Mouse (Mus musculus) cortical plate, adult 2 months (tissue): ENCODE measurements around the gene Pbx2. TPM values are rescaled to one million over a fixed set of nuclear protein-coding genes. Genes with fewer than 3 reads are reported as not detected.

Experiments used
- H3K27ac ChIP-seq: fragments of 200-500 bp; 2 replicates; pipeline ENCODE4 v1.5.1; 2012; ENCODE audit warnings: low read length, control low read depth, inconsistent platforms; ENCODE audit not compliant: insufficient read depth
- H3K4me1 ChIP-seq: fragments of 200-500 bp; 2 replicates; pipeline ENCODE4 v1.6.1; 2011; ENCODE audit warnings: low read length; ENCODE audit not compliant: control insufficient read depth, insufficient read depth
- H3K4me3 ChIP-seq: fragments of 200-500 bp; 2 replicates; pipeline ENCODE4 v1.5.1; 2011; ENCODE audit warnings: mild to moderate bottlenecking, low read length, control low read depth; ENCODE audit not compliant: insufficient read depth
- CTCF ChIP-seq: fragments of 200-500 bp; IDR thresholded peaks from 2 replicates; pipeline ENCODE4 v1.5.1; 2011; ENCODE audit warnings: mild to moderate bottlenecking, control low read depth, low read length; ENCODE audit not compliant: insufficient read depth; ENCODE audit errors: extremely low read depth
- POLR2A ChIP-seq: fragments of 200-500 bp; IDR thresholded peaks from 2 replicates; pipeline ENCODE4 v1.6.1; 2011; ENCODE audit warnings: mild to moderate bottlenecking, low read length, control low read depth; ENCODE audit not compliant: insufficient read depth; ENCODE audit errors: extremely low read depth
- polyA plus RNA-seq: library from polyadenylated mRNA; depleted of rRNA; stranded (reverse); fragments of >200 nt; gene quantifications from 2 replicates; pipeline ENCODE4 v1.2.3, GENCODE M21; 2012

The Pbx2 gene
- polyA plus RNA-seq, 1 experiment = 66.2 TPM

DNA sequence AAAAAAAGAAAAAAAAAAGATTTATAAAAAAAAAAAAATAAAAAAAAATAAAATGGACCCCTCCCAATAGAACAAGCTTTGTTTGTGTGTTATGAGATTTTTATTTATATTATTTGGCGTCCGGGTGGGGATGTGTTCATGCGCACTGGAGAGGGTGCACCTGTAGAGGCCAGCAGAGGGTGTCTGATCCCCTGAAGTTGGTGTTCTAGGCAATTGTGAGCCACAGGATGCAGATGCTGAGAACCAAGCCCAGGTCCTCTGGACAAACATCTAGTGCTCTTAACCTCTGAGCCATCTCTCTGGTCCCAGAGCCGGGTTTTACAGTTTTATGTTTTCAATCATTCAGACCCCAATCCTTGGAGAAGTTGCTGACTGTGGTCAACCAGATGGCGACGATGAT is 30.6 kb upstream of the Pbx2 start:
- no peak overlapping the region for H3K4me3 ChIP-seq
- no peak overlapping the region for H3K27ac ChIP-seq
- TF ChIP-seq CTCF (no peak), POLR2A (no peak)
- no peaks in the 10 kb centered on the region for H3K4me1 ChIP-seq

DNA sequence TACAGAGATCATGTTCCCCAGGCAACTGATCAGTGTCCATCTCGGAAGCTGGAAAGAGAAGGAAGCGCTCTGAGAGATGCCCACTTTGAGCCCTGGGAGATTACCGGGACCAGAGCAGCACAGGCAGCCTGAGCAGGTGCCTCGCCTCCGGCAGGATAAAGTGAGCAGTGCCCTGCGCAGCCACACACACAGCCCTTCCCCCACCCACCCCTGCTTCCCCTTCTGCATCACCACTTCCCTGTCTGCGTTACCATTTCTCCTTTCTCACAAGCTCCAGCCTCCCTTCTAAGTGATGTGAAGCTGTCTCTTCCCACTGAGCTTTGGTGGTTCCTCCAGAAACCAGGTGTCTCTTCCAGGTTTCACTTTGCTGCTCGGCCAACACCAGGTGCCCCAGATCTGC is 29.9 kb upstream of the Pbx2 start:
- Histone ChIP-seq H3K27ac (no peak overlapping the region), H3K4me1 (no peaks in the 10 kb centered on the region), H3K4me3 (no peak overlapping the region)
- TF ChIP-seq POLR2A = no peak
- TF ChIP-seq CTCF = no peak

- no peak for TF ChIP-seq POLR2A
- no peak for TF ChIP-seq CTCF
- Histone ChIP-seq H3K27ac (no peak overlapping the region), H3K4me3 (no peak overlapping the region), H3K4me1 (no peaks in the 10 kb centered on the region)
These were observed 28.5 kb upstream of the Pbx2 start for GRCm38 (mm10) chr17:34562595-34562994.

- TF ChIP-seq CTCF (no peak), POLR2A (no peak)
- H3K27ac ChIP-seq = no peak overlapping the region
These were observed 27.7 kb upstream of the Pbx2 start for GRCm38 (mm10) chr17:34563354-34563753.

DNA sequence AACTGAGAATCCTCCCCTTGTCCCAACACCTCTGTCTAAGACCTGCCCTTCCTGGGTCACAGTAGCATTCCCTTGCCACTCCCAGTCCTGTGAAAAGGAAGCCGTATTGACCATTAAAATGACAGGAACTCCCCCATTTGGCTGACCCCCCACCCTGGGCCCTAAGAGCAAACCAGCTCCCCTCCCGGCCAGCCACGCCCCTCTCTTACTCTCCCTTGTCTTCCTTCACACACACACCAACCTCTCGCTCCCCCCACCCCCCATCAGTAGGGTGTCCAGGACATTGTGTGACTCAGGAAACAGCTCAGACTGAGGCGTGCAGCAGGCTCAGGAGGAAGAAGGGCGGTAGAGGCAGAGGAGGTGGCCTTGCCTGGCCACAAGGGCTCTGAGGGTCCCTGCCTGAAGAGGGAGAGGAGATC is 27.1 kb upstream of the Pbx2 start, which contains the start of gene Notch4:
Gene Notch4, plus strand, starts transcription at position 266 of the 419 bp plus-strand sequence.
- H3K4me1 ChIP-seq = no peaks in the 10 kb centered on the region
- H3K4me3 ChIP-seq = peak within 1 kb of the TSS; percentile 17; the same call in 1 of the 2 replicates
- TF ChIP-seq POLR2A (no peak), CTCF (no peak)
- H3K27ac ChIP-seq = peak within 1 kb of the TSS; percentile 81

More at GRCm38 (mm10) chr17:34563354-34563753, 27.7 kb upstream of the Pbx2 start:
- Histone ChIP-seq H3K4me1 (no peaks in the 10 kb centered on the region), H3K4me3 (no peak overlapping the region)

DNA sequence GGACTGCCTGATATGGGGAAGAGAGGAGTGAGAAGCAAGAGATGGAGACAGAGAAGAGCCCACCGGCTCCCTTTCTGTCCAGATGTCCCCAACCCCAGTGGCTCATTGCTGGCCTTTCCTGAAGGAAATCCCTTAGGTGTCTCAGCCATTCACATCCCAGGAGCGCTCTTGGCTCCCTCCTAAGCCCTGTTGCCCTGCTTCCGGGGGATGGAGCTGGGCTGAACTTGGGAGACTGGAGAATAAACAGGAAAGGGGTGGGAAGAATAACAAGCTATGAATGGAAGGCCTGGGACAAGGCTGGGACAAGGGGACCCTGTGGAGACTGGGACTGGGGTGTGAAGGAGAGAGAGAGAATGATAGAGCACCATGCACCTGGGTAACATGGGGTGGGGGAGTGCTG is 26.3 kb upstream of the Pbx2 start:
- peak overlapping the region; percentile 81 for H3K27ac ChIP-seq
- TF ChIP-seq CTCF (no peak), POLR2A (0 out of 2 replicates have a peak, but pooled peaks have one; percentile 24)
- H3K4me1 ChIP-seq = no peaks in the 10 kb centered on the region
- peak overlapping the region; percentile 17; the same call in 1 of the 2 replicates for H3K4me3 ChIP-seq

DNA sequence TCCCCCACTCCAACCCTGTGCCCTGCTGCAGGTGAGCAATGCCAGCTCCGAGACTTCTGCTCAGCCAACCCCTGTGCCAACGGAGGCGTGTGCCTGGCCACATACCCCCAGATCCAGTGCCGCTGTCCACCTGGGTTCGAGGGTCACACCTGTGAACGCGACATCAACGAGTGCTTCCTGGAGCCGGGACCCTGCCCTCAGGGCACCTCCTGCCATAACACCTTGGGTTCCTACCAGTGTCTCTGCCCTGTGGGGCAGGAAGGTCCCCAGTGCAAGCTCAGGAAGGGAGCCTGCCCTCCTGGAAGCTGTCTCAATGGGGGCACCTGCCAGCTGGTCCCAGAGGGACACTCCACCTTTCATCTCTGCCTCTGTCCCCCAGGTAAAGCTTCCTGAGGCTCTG is 23.8 kb upstream of the Pbx2 start:
- TF ChIP-seq CTCF = no peak
- no peak for TF ChIP-seq POLR2A
- H3K4me1 ChIP-seq = no peaks in the 10 kb centered on the region
- no peak overlapping the region for H3K4me3 ChIP-seq
- no peak overlapping the region for H3K27ac ChIP-seq

- Histone ChIP-seq H3K4me1 (no peaks in the 10 kb centered on the region), H3K4me3 (no peak overlapping the region), H3K27ac (no peak overlapping the region)
- TF ChIP-seq POLR2A (no peak), CTCF (no peak)
These were observed 22.6 kb upstream of the Pbx2 start for GRCm38 (mm10) chr17:34568421-34568820.

GRCm38 (mm10) chr17:34569919-34570318 is 21.1 kb upstream of the Pbx2 start:
- no peaks in the 10 kb centered on the region for H3K4me1 ChIP-seq
- TF ChIP-seq CTCF (no peak), POLR2A (no peak)

DNA sequence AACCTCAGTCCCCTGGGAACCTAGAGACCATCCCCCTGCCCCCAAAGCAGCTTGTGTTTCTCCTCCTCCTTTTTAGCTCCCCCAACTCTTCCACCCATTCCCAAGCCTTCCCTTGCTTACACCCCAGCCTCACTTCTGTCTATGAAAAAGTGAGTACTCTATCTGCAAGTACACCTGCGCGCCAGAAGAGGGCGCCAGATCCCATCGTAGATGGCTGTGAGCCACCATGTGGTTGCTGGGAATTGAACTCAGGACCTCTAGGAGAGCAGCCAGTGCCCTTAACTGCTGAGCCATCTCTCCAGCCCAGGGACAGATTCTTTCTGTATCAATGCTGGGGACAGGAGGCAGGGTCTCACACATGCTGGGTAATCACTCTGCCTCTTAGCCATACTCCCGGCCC is 19.2 kb upstream of the Pbx2 start:
- Histone ChIP-seq H3K4me1 (no peaks in the 10 kb centered on the region), H3K27ac (no peak overlapping the region), H3K4me3 (no peak overlapping the region)
- TF ChIP-seq CTCF (peak; percentile 28; the same call in 1 of the 2 replicates), POLR2A (no peak)

More at GRCm38 (mm10) chr17:34569919-34570318, 21.1 kb upstream of the Pbx2 start:
- Histone ChIP-seq H3K4me3 (no peak overlapping the region), H3K27ac (no peak overlapping the region)

DNA sequence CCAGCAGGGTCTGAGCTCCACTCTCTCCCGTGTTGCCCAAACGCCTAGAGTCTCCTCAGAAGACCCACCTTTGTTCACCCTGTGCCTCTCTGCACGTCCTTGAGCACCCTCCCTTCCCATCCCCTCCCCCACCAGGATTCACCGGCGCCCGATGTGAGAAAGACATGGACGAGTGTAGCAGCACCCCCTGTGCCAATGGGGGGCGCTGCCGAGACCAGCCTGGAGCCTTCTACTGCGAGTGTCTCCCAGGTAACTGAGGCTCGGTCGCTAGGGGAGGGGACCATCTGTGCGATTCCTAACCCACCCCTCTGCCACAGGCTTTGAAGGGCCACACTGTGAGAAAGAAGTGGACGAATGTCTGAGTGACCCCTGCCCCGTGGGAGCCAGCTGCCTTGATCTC is 18.7 kb upstream of the Pbx2 start:
- no peak overlapping the region for H3K27ac ChIP-seq
- H3K4me3 ChIP-seq = no peak overlapping the region
- no peak for TF ChIP-seq POLR2A
- no peak for TF ChIP-seq CTCF
- H3K4me1 ChIP-seq = no peaks in the 10 kb centered on the region
